Mouse (Mus musculus): ENCODE results near the gene Cnot1. TPM values are rescaled to one million over a fixed set of nuclear protein-coding genes. Genes with fewer than 3 reads are reported as not detected.

Gene Cnot1
- total and polyA plus RNA-seq, 3 experiments, result 119 to 3,440 (median 259) TPM

- Histone ChIP-seq H3K4me1 (ENCODE audit: control insufficient read depth in 1 of 2, insufficient read depth in 2 of 2, low read length in 2 of 2) (peaks cover 6 to 14% of the 10 kb centered on the region in 2 experiments), H3K27ac (ENCODE audit: control insufficient read depth, low read depth, low read length) (no peak overlapping the region), H3K79me2 (ENCODE audit: control insufficient read depth, insufficient read depth, low read length, poor library complexity) (peaks cover 17% of the 10 kb centered on the region), H3K9me3 (replicated peaks; ENCODE audit: insufficient read depth, low read length) (no peaks in the 10 kb centered on the region), H3K36me3 (ENCODE audit: control insufficient read depth in 1 of 2, insufficient read depth in 2 of 2, low read length in 2 of 2) (peaks cover 0 to 15% of the 10 kb centered on the region in 2 experiments; a peak in 2 of 4 replicates), H3K9ac (ENCODE audit: control insufficient read depth, low read depth, low read length, poor library complexity, severe bottlenecking) (no peak overlapping the region; the same call in 1 of the 2 replicates), H3K4me3 (ENCODE audit: control insufficient read depth in 1 of 2, insufficient read depth in 1 of 2, low read depth in 2 of 2, low read length in 2 of 2) (peak overlapping the region in 1 of 2 experiments; percentile 40; a peak in 1 of 4 replicates), H3K27me3 (ENCODE audit: control insufficient read depth in 1 of 2, insufficient read depth in 2 of 2, low read length in 2 of 2) (peaks cover 0 to 4% of the 10 kb centered on the region in 2 experiments; a peak in 1 of 4 replicates)
- DNase-seq (ENCODE audit: low read depth, low spot score), result peak; percentile 86
- no peak for TF ChIP-seq POLR2AphosphoS5 (IDR thresholded peaks at IDR 0.05; ENCODE audit: borderline replicate concordance, low read depth, low read length)
- TF ChIP-seq TCF12 (IDR thresholded peaks at IDR 0.05; ENCODE audit: low read depth, low read length), result peak; percentile 42; the same call in 1 of the 2 replicates
- no peak for TF ChIP-seq TAL1 (IDR thresholded peaks at IDR 0.05; ENCODE audit: low read length)
- no peak for TF ChIP-seq CHD2 (IDR thresholded peaks at IDR 0.05; ENCODE audit: low read length)
- TF ChIP-seq UBTF (IDR thresholded peaks at IDR 0.05; ENCODE audit: borderline replicate concordance, insufficient read depth, low read depth, low read length), result no peak
- no peak for TF ChIP-seq NRF1 (IDR thresholded peaks at IDR 0.05; ENCODE audit: insufficient read depth, low read depth, low read length, poor library complexity, severe bottlenecking)
- no peak for TF ChIP-seq ZKSCAN1 (IDR thresholded peaks at IDR 0.05; ENCODE audit: low read depth, low read length)
- TF ChIP-seq ZMIZ1 (IDR thresholded peaks at IDR 0.05; ENCODE audit: low read depth, low read length), result no peak
- no peak for TF ChIP-seq E2F4 (IDR thresholded peaks at IDR 0.05; ENCODE audit: borderline replicate concordance, low read depth, low read length)
- peak; percentile 34; the same call in 1 of the 2 replicates for TF ChIP-seq MAX (IDR thresholded peaks at IDR 0.05; ENCODE audit: low read length)
- TF ChIP-seq MYB (IDR thresholded peaks at IDR 0.05; ENCODE audit: low read depth, low read length), result no peak
- TF ChIP-seq USF1 (IDR thresholded peaks at IDR 0.05; ENCODE audit: low read depth, low read length), result 0 out of 2 replicates have a peak, but pooled peaks have one; percentile 17
- peak; percentile 38; the same call in 1 of the 2 replicates for TF ChIP-seq ELF1 (IDR thresholded peaks at IDR 0.05; ENCODE audit: low read depth, low read length)
- no peak for TF ChIP-seq EP300 (IDR thresholded peaks at IDR 0.05; ENCODE audit: low read depth in 1 of 2, low read length in 2 of 2)
- TF ChIP-seq NELFE (IDR thresholded peaks at IDR 0.05; ENCODE audit: low read depth, low read length), result 0 out of 2 replicates have a peak, but pooled peaks have one; percentile 23
- TF ChIP-seq BHLHE40 (IDR thresholded peaks at IDR 0.05; ENCODE audit: borderline replicate concordance, low read depth, low read length), result 0 out of 2 replicates have a peak, but pooled peaks have one; percentile 10
- TF ChIP-seq GATA1 (IDR thresholded peaks at IDR 0.05; ENCODE audit: low read depth, low read length), result no peak
- no peak for TF ChIP-seq USF2 (IDR thresholded peaks at IDR 0.05; ENCODE audit: borderline replicate concordance in 1 of 2, insufficient read depth in 1 of 2, low read depth in 1 of 2, low read length in 2 of 2)
- no peak for TF ChIP-seq CHD1 (IDR thresholded peaks at IDR 0.05; ENCODE audit: low read depth, low read length)
- peak; percentile 83 for TF ChIP-seq SMC3 (IDR thresholded peaks at IDR 0.05; ENCODE audit: low read depth, low read length)
- no peak for TF ChIP-seq MAFK (IDR thresholded peaks at IDR 0.05; ENCODE audit: borderline replicate concordance, low read depth, low read length)
- peak; percentile 69; the same call in 1 of the 2 replicates for TF ChIP-seq MYC (IDR thresholded peaks at IDR 0.05; ENCODE audit: low read depth, low read length)
- peak; percentile 44 for TF ChIP-seq MXI1 (IDR thresholded peaks at IDR 0.05; ENCODE audit: low read depth, low read length)
- TF ChIP-seq HCFC1 (IDR thresholded peaks at IDR 0.05; ENCODE audit: low read depth, low read length), result peak; percentile 44; the same call in 1 of the 2 replicates
- no peak for TF ChIP-seq POLR2AphosphoS2 (IDR thresholded peaks at IDR 0.05; ENCODE audit: low read length)
- peak; percentile 55; the same call in 1 of the 2 replicates for TF ChIP-seq SIN3A (IDR thresholded peaks at IDR 0.05; ENCODE audit: low read length)
- no peak for TF ChIP-seq KAT2A (conservative IDR thresholded peaks at IDR 0.05; ENCODE audit: low read depth, low read length)
- TF ChIP-seq MEF2A (IDR thresholded peaks at IDR 0.05; ENCODE audit: extremely low read depth, insufficient replicate concordance, low read depth, low read length, poor library complexity, severe bottlenecking), result no peak
- peak; percentile 76 for TF ChIP-seq ZC3H11A (IDR thresholded peaks at IDR 0.05; ENCODE audit: low read depth, low read length)
- no peak for TF ChIP-seq RCOR1 (IDR thresholded peaks at IDR 0.05; ENCODE audit: low read depth, low read length)
- TF ChIP-seq ETS1 (IDR thresholded peaks at IDR 0.05; ENCODE audit: low read depth, low read length), result no peak
- TF ChIP-seq RAD21 (IDR thresholded peaks at IDR 0.05; ENCODE audit: low read depth, low read length), result peak; percentile 65
- no peak for TF ChIP-seq ZNF384 (IDR thresholded peaks at IDR 0.05; ENCODE audit: low read depth, low read length)
- no peak for TF ChIP-seq TBP (IDR thresholded peaks at IDR 0.05; ENCODE audit: low read depth, low read length)
These were observed 93.9 kb downstream of the Cnot1 start for GRCm38 (mm10) chr8:95713100-95714010.
